Mouse (Mus musculus): ENCODE measurements around the gene Grasp.

Gene Grasp

GRCm38 (mm10) chr15:101271513-101271912 lies 47.5 kb downstream of the Grasp start:
- DNase-seq (ENCODE audit: low spot score in 2 of 2), result no peak

GRCm38 (mm10) chr15:101274380-101274779 lies 50.4 kb downstream of the Grasp start:
- DNase-seq (ENCODE audit: low spot score in 2 of 2), result no peak

- no peak for DNase-seq (ENCODE audit: low spot score in 2 of 2)
Observed at GRCm38 (mm10) chr15:101277351-101277899, 53.4 kb downstream of the Grasp start.

GRCm38 (mm10) chr15:101278589-101278988 lies 54.6 kb downstream of the Grasp start:
- DNase-seq (ENCODE audit: low spot score in 2 of 2), result no peak

GRCm38 (mm10) chr15:101279430-101279999 lies 55.5 kb downstream of the Grasp start:
- DNase-seq (ENCODE audit: low spot score in 2 of 2), result no peak

Data from urinary bladder, adult 18-20 months (tissue).